Mouse (Mus musculus): ENCODE results near the gene Cpped1. TPM values are rescaled to one million over a fixed set of nuclear protein-coding genes. Genes with fewer than 3 reads are reported as not detected.

The Cpped1 gene
- total RNA-seq (2015; ENCODE audit: low replicate concordance) (2.5 and 12.2 TPM in 2 replicates), total RNA-seq (2017; ENCODE audit: low replicate concordance) (1.1 and 3.3 TPM in 2 replicates)

GRCm38 (mm10) chr16:11909035-11909591 is at the start of gene Cpped1:
TSS of gene Cpped1 (minus strand) at chr16:11909445.
- ATAC-seq (replicated peaks; ENCODE audit: low FRiP score, poor library complexity, severe bottlenecking): peak; percentile 93

GRCm38 (mm10) chr16:11940477-11940876 is 31.2 kb upstream of the Cpped1 start:
- ATAC-seq (replicated peaks; ENCODE audit: low FRiP score, poor library complexity, severe bottlenecking): no peak

DNA sequence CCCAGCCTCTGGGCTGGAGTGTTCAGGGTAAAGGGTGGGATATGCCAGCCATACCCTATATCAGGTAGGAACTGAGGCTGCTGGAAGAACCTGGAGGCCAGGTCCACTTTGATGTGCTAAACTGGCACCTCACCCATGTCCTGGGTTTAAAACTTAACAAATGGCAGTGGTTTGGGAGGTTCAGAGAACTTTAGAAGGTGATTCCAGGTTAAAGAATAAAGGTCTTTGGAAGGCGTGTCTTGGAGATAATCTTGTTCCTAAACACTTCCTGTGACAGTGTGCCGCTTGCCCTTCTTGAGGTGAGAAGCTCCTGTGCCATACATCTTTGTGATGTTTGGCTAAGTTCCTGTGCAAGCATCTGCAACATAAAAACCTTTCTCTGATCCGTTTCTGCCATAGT is 1.6 kb upstream of the Cpped1 start:
- ATAC-seq (replicated peaks; ENCODE audit: low FRiP score, poor library complexity, severe bottlenecking): no peak

DNA sequence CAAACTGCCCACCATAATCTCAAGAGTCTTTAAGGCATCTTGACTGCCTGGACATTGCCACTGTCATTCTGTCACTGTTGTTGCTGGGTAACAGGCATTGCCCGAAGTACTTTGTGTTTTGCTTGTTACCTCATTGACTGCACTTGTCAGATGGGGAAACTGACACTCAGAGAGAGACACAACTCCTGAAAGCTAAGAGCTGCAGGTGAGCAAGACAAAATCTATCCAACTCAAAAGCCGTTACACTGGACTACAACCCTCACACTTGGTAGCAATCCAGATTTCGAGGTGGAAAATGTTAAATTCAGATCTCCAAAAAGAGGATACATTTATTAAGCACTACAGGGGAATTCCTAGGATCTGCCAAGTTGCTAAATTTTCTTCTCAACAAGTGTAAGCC is 572 bp upstream of the Cpped1 start:
- ATAC-seq (replicated peaks; ENCODE audit: low FRiP score, poor library complexity, severe bottlenecking): no peak

DNA sequence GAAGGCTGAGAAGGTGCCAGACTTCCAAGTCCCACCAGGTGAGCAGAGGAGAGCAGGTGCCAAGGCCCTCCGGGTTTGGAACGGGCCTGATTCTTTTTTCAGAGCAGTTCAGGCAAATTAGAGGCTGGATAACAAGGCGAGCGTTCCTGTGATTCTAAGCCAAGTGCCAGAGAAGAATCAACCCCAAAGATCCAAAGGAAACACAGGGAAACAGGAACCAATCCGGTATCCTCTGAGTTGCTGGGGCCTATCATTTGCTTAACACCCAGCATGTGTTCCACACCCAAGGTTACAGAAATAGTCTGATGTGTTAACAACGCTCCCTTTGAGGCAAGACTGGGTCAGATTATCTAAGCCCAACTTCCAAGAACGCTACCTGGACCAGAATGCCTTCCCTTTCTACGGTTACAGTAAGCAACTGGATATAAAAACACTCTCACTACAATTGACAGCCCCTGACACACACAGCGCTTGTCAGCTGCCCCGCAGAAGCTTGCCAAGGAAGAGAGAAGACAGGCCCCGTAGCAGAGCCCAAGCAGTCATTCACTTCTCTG is 707 bp downstream of the Cpped1 start:
- peak; percentile 56; the same call in 1 of the 2 replicates for ATAC-seq (replicated peaks; ENCODE audit: low FRiP score, poor library complexity, severe bottlenecking)

- ATAC-seq (replicated peaks; ENCODE audit: low FRiP score, poor library complexity, severe bottlenecking): no peak
Measured at GRCm38 (mm10) chr16:11907816-11908215, 1.4 kb downstream of the Cpped1 start.

GRCm38 (mm10) chr16:11906906-11907305 is 2.3 kb downstream of the Cpped1 start:
- no peak for ATAC-seq (replicated peaks; ENCODE audit: low FRiP score, poor library complexity, severe bottlenecking)

- no peak for ATAC-seq (replicated peaks; ENCODE audit: low FRiP score, poor library complexity, severe bottlenecking)
Measured at GRCm38 (mm10) chr16:11905216-11905615, 4.0 kb downstream of the Cpped1 start.

DNA sequence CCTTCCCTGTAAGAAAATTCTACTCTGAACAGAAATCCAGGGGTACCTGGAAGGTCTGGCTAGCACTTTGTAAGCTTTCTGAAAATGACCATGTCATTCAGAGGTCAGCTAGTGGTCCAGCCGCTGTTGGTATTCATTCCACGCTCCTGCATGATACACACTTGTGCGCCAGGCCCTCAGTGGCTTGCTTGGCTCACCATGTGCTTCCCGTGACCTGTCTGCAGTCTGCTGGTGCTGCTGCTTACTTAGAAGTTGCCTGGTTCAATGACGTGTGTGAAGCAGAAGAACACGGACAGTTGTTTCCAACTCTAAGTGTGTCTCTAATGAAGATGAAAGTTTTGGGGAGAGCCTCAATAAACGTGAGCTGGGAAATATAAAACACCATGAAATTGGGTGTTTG is 7.2 kb downstream of the Cpped1 start:
- ATAC-seq (replicated peaks; ENCODE audit: low FRiP score, poor library complexity, severe bottlenecking): no peak

DNA sequence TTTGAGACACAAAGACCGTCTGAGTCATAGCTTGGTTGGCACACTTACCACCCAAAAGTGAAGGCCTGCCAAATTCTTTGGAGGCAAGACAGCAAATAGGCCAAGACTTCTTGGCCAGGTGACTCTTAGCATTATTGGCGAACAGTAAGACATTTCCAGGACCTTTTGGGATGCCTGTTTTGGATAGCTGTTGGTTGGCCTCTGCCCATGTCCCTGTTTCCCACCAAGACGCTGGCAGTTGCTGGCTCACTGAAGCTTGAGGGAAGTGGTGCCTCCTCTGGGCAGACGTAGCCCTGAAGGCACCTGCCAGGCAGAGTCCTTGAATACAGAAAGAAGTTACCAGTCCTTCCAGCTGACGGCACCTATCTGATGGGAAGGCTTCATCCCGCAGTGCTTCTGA is 8.9 kb downstream of the Cpped1 start:
- no peak for ATAC-seq (replicated peaks; ENCODE audit: low FRiP score, poor library complexity, severe bottlenecking)

DNA sequence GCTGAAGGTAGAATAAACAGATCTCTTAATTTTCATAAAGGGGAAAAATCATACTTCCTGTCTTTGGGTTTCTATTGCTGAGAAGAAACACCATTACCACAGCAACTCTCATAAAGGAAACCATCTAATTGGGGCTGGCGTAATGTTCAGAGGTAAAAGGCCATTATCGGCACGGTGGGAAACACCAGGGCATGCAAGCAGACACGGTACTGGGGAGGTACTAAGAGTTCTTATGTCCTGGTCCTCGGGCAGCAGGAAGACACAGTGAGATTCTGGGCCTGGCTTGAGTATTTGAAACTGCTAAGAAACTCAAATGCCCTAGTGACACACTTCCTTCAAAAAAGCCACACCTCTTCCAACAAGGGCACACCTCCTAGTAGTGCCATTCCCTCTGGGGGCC is 12.8 kb downstream of the Cpped1 start:
- no peak for ATAC-seq (replicated peaks; ENCODE audit: low FRiP score, poor library complexity, severe bottlenecking)

DNA sequence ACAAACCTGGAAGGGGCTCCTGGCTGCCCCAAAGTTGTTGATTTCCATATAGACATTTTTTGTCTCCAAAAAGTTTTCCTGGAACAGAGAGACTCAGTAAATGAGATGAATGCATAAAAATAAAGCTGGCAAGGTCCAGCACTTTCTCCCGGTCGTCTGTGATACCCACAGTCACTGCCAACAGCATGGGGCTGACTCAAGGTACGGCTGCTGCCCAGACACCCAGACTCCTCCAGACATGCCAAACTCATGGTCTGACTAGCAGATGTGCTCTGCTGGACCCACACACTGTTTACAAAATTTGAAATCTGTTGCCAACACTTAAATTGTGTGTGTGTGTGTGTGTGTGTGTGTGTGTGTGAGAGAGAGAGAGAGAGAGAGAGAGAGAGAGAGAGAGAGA is 14.4 kb downstream of the Cpped1 start:
- no peak for ATAC-seq (replicated peaks; ENCODE audit: low FRiP score, poor library complexity, severe bottlenecking)

GRCm38 (mm10) chr16:11890186-11890585 is 19.1 kb downstream of the Cpped1 start:
- ATAC-seq (replicated peaks; ENCODE audit: low FRiP score, poor library complexity, severe bottlenecking): no peak

DNA sequence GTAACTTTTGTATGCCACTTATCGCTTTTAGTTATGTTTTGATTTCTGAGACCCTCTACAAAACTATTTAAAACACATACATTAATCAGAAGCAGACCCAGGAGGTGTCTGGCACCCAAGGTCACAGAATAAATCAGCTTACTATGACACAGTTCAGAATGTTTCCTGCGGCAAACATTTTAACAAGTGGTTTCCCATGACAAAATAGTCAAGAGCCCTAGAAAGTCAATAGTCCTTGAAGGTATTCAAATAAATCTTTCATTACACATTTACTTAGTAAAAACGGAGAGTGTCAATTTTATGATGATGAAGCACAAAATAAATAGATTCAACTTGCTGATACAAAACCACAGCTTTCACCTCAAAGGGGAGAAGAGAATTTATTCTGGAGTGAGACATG is 19.5 kb downstream of the Cpped1 start:
- no peak for ATAC-seq (replicated peaks; ENCODE audit: low FRiP score, poor library complexity, severe bottlenecking)

- ATAC-seq (replicated peaks; ENCODE audit: low FRiP score, poor library complexity, severe bottlenecking): no peak
Measured at GRCm38 (mm10) chr16:11881795-11882194, 27.4 kb downstream of the Cpped1 start.

GRCm38 (mm10) chr16:11880461-11880860 is 28.8 kb downstream of the Cpped1 start:
- no peak for ATAC-seq (replicated peaks; ENCODE audit: low FRiP score, poor library complexity, severe bottlenecking)

DNA sequence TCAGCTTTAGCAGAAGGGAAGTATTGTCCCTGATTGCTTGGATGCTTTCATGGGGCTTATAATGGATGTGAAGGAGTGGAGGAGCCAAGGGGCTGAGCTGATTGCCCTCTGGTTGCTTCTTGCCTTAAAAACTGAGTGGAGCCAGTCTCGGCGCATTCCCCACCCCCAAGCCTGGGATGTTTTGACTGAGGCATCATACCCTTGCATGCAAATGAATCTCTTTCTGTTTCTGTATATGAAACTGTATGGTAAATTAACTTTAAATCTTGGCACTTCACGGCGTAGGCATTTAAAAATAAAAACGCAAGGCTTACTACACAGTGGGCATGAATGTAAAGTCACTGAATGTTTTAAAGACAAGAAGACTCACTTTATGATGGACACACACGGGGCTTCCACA is 30.0 kb downstream of the Cpped1 start:
- ATAC-seq (replicated peaks; ENCODE audit: low FRiP score, poor library complexity, severe bottlenecking): no peak

DNA sequence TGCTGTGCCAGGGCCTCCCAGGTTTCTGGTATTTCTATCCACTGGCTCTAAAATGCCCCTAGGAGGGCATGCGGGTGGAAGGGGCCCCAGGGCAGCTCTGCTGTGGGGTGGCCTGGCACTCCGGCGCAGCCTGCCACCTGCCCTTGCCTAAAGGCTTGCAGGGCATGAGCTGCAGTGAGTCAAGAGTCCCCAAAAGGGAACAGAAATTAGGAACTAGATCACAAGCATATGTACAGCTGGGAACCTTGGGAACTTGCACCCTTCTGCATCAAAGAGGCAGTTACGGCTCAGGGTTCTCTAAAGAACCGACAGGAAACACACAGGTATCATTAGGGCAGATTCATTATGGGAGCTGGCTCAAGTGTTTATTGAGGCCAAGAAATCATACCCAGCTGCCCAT is 34.0 kb downstream of the Cpped1 start:
- ATAC-seq (replicated peaks; ENCODE audit: low FRiP score, poor library complexity, severe bottlenecking): no peak

GRCm38 (mm10) chr16:11873292-11873691 is 36.0 kb downstream of the Cpped1 start:
- ATAC-seq (replicated peaks; ENCODE audit: low FRiP score, poor library complexity, severe bottlenecking): no peak

DNA sequence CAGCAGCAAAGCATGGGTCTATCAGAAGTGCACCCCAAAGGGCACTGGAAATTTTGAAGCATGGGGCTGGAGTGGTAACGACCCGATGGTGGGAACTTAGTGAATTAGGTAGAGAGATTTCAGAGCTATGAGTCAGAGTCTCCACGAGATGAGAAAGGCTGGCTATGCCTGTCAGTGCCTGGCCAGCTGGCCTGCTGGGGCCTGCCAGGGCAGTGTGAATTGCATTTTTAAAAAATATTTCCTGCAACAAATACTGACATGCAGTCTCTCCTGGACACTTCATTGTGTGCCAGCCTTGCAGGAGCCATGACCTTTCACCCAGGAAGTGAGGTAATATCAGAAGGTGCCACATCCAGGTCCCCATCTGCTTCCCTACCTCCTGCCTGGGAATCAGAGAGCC is 40.8 kb downstream of the Cpped1 start:
- ATAC-seq (replicated peaks; ENCODE audit: low FRiP score, poor library complexity, severe bottlenecking): no peak

GRCm38 (mm10) chr16:11852716-11853605 is 56.3 kb downstream of the Cpped1 start:
- ATAC-seq (replicated peaks; ENCODE audit: low FRiP score, poor library complexity, severe bottlenecking): no peak

Data from erythroid progenitor cell, adult 5-6 weeks (primary cell).